Mouse (Mus musculus): ENCODE measurements at regions not wholly inside any gene's neighbourhood (a gene's known extent, or its start where the extent isn't known, plus 50 kb on each side); places are given as distances from the start of the nearest gene placed in this dataset.

GRCm38 (mm10) chr3:140184899-140185525, 979.5 kb downstream of the Stpg2 start:
- WGBS = 56% methylated on average over 4 of the region's 4 CpGs
- no peaks in the 10 kb centered on the region for H3K36me3 ChIP-seq
- no peak overlapping the region for H3K4me3 ChIP-seq (replicated peaks)
- no peak overlapping the region for H3K27ac ChIP-seq
- no peaks in the 10 kb centered on the region for H3K4me1 ChIP-seq (replicated peaks)
- no peaks in the 10 kb centered on the region for H3K27me3 ChIP-seq (replicated peaks)
- no peak overlapping the region for H3K9ac ChIP-seq
- no peak overlapping the region for H3K4me2 ChIP-seq (replicated peaks)
- H3K9me3 ChIP-seq = no peaks in the 10 kb centered on the region
- ATAC-seq = no peak

GRCm38 (mm10) chr3:140205914-140206313, 1000.4 kb downstream of the Stpg2 start:
- no peak overlapping the region for H3K4me3 ChIP-seq (replicated peaks)
- no peaks in the 10 kb centered on the region for H3K4me1 ChIP-seq (replicated peaks)
- no peaks in the 10 kb centered on the region for H3K36me3 ChIP-seq
- H3K9ac ChIP-seq = no peak overlapping the region
- H3K9me3 ChIP-seq = no peaks in the 10 kb centered on the region
- no peak overlapping the region for H3K27ac ChIP-seq
- ATAC-seq = no peak
- no peak overlapping the region for H3K4me2 ChIP-seq (replicated peaks)
- H3K27me3 ChIP-seq (replicated peaks) = no peaks in the 10 kb centered on the region

- Histone ChIP-seq H3K9me3 (no peaks in the 10 kb centered on the region), H3K4me3 (replicated peaks) (no peak overlapping the region), H3K36me3 (no peaks in the 10 kb centered on the region), H3K27me3 (replicated peaks) (no peaks in the 10 kb centered on the region), H3K9ac (no peak overlapping the region), H3K27ac (no peak overlapping the region), H3K4me1 (replicated peaks) (no peaks in the 10 kb centered on the region), H3K4me2 (replicated peaks) (no peak overlapping the region)
- no peak for ATAC-seq
- 77% methylated on average over 3 of the region's 3 CpGs for WGBS
These were observed 990.7 kb downstream of the Pdha2 start for GRCm38 (mm10) chr3:140221478-140221877.

GRCm38 (mm10) chr3:140230712-140231111, 981.4 kb downstream of the Pdha2 start:
- H3K27ac ChIP-seq = no peak overlapping the region
- H3K36me3 ChIP-seq = no peaks in the 10 kb centered on the region

GRCm38 (mm10) chr3:140233144-140233543, 979.0 kb downstream of the Pdha2 start:
- no peaks in the 10 kb centered on the region for H3K36me3 ChIP-seq
- no peaks in the 10 kb centered on the region for H3K4me1 ChIP-seq (replicated peaks)
- H3K27me3 ChIP-seq (replicated peaks) = no peaks in the 10 kb centered on the region
- no peaks in the 10 kb centered on the region for H3K9me3 ChIP-seq
- no peak overlapping the region for H3K9ac ChIP-seq
- H3K27ac ChIP-seq = no peak overlapping the region
- H3K4me2 ChIP-seq (replicated peaks) = no peak overlapping the region
- 80% methylated on average over 4 of the region's 4 CpGs for WGBS
- no peak overlapping the region for H3K4me3 ChIP-seq (replicated peaks)
- ATAC-seq = no peak

More at GRCm38 (mm10) chr3:140230712-140231111, 981.4 kb downstream of the Pdha2 start:
- H3K4me3 ChIP-seq (replicated peaks) = no peak overlapping the region
- H3K27me3 ChIP-seq (replicated peaks) = no peaks in the 10 kb centered on the region
- ATAC-seq = no peak
- WGBS = 62% methylated on average over 2 of the region's 2 CpGs
- no peak overlapping the region for H3K4me2 ChIP-seq (replicated peaks)
- H3K9me3 ChIP-seq = no peaks in the 10 kb centered on the region
- no peaks in the 10 kb centered on the region for H3K4me1 ChIP-seq (replicated peaks)
- no peak overlapping the region for H3K9ac ChIP-seq

- no peaks in the 10 kb centered on the region for H3K4me1 ChIP-seq (replicated peaks)
These were observed 978.3 kb downstream of the Pdha2 start for GRCm38 (mm10) chr3:140233809-140234208.

GRCm38 (mm10) chr3:140239276-140239675, 972.9 kb downstream of the Pdha2 start:
- Histone ChIP-seq H3K9me3 (no peaks in the 10 kb centered on the region), H3K27ac (no peak overlapping the region), H3K4me3 (replicated peaks) (no peak overlapping the region), H3K4me2 (replicated peaks) (no peak overlapping the region), H3K27me3 (replicated peaks) (no peaks in the 10 kb centered on the region), H3K9ac (no peak overlapping the region), H3K36me3 (no peaks in the 10 kb centered on the region), H3K4me1 (replicated peaks) (no peaks in the 10 kb centered on the region)
- 80% methylated on average over 1 of the region's 1 CpGs for WGBS
- ATAC-seq = no peak

More at GRCm38 (mm10) chr3:140233809-140234208, 978.3 kb downstream of the Pdha2 start:
- ATAC-seq = no peak
- Histone ChIP-seq H3K36me3 (no peaks in the 10 kb centered on the region), H3K4me2 (replicated peaks) (no peak overlapping the region), H3K4me3 (replicated peaks) (no peak overlapping the region), H3K9me3 (no peaks in the 10 kb centered on the region), H3K27me3 (replicated peaks) (no peaks in the 10 kb centered on the region), H3K9ac (no peak overlapping the region), H3K27ac (no peak overlapping the region)
- 77% methylated on average over 2 of the region's 2 CpGs for WGBS
